Mouse (Mus musculus): Measurements from ENCODE around the gene Aqp11.
A peak's percentile ranks its signal among the peaks of the same experiment; 100 is the strongest.

Aqp11 gene

DNA sequence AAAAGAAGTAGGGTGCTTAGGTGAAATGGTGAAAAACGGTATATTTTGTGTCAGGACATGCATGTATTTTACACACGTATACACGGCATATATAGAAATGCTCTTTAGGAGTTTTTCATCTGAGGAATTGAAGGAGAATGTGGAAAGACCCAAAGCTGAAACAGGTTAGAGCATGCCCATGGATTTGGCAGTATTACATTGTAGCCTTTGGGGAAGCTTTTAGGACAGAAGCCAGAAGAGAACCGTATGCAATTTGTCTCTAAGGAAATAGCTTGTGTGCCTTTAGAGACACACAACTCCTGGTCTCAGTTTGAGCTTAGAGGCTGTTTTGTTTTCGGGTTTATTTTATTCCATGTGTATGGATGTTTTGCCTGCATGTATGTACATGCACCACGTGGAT, 37.0 kb downstream of the Aqp11 start:
- DNase-seq = no peak

DNA sequence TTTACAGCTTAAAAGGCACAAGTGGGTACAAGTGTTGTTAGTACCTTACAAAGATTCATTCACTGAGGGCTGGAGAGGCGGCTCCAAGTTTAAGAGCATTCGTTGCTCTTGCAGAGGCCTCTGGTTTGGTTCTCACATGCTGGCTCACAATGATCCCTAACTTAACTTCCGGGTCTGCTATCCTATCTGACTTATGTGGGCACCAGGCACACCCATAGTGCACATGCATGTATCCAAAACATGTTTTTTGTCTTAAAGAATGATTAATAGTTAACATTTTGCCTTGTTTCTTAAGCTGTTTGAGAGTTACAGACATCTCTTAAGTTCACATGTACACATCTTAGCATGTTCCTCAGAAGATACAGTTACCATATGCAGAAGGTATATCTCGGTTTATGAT, 37.9 kb downstream of the Aqp11 start:
- DNase-seq = no peak

- peak; percentile 94 to 98 for DNase-seq
These were observed 41.4 kb downstream of the Aqp11 start, which contains the start of gene Clns1a for GRCm38 (mm10) chr7:97696506-97697254. Gene Clns1a (plus strand): TSS chr7:97696634.

DNA sequence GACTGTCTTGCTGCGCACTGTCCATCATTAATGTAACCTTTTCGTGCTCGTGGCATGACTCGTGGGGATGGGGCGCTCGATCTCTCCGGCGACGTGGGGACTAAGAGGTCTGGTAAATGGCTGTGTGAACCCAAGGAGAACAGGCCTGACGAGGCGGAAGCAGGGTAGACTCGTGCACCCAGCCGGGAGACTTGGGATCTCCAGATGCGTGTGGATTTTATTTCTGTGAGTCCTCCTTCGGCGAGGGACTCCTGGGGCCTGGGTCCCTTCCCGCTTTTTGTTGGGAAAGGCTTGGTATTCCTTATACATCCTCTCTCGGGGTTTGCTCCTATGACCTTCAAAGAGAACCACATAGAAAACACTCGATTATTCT, 42.0 kb downstream of the Aqp11 start:
- no peak for DNase-seq

DNA sequence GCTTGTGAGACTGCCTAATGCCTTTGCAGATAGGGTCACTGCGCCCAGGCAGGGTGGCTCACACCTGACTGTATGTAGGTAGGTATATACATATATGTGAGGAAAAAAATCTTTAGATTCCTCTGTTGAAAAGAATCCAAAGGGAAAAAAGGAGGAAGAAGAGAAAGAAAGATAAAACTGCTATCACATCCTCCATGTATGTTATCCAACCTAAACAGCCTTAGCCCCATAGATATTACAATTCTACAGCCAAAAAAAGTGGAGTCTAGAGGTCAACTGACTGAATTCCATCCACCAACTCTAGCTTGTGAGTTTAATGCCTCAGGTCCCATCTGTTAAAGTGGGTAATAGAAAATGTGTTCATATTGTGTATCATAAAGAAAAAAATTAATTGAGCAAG, 42.6 kb downstream of the Aqp11 start:
- DNase-seq = no peak

DNA sequence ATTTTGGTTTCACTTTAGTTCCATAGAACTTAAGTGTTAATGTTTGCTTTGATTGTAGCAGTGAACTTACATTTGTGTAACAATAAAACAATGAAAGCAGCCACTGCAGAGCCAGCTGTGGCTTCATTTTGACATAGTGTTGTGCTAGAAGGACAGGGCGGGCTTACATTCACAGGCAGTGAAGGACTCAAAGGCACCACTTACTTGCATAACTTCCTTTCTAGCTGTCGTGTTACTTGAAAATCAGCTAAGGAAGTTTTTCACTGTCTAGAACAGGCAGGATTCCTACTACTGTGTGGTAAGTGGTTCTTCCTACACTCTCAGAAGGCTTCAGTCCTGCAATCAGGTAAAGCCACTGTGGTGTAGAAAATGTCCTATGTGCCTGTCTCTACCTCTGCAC, 50.3 kb downstream of the Aqp11 start:
- DNase-seq = no peak

DNA sequence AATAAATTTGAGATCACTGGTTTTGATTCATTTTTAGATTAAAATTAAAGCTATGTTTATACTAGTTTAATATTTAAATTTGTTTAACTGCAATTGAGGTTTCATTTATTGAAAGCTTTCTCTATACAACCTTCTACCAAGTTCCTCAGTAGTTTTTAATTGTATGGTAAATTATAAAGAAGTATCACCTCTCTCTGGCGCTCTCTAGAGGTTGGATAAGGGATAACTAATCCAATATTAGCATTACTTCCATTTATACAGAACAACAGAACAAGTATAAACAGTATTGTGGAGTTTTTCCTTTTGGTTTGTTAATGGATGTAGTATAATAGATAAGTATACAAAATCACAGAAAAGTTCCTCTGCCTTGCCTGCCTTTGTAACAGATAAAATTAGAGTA, 58.9 kb downstream of the Aqp11 start:
- DNase-seq = peak in 1 of 2 experiments; percentile 25

Measured in kidney, postnatal 36 days (tissue).